Comparison of ENCODE assay signal across 26 mouse cellular contexts in genomic region chr15:75270691-75271362, GRCm38 (mm10). TPM values are rescaled to one million over a fixed set of nuclear protein-coding genes. Genes with fewer than 3 reads are reported as not detected.
"Had no signal": no experiment of that assay in that cellular context is flagged by ENCODE, and none has a peak within 500 bp of the region (broad histone marks: within the 10 kb centered on the region; RNA-seq: fewer than 3 reads in every experiment).

No protein-coding gene starts in this region.

- H3K27ac ChIP-seq: lung, embryonic 15.5 days; macrophage; midbrain, embryonic 13.5 days; midbrain, embryonic 15.5 days; neural tube, embryonic 13.5 days; neural tube, embryonic 15.5 days; stomach, embryonic 15.5 days; stomach, postnatal 0 days had no signal

- DNase-seq: liver, postnatal 0 days; lung, adult 2 months; lung, postnatal 14 days; lung, postnatal 36 days; right cerebral cortex, postnatal 14 days; thymus, adult 18-20 months; thymus, postnatal 14 days; thymus, postnatal 36 days had no signal

- H3K4me3 ChIP-seq: lung, embryonic 15.5 days; megakaryocyte, embryonic 14.5 days; midbrain, embryonic 13.5 days; midbrain, embryonic 15.5 days; neural tube, embryonic 13.5 days; neural tube, embryonic 15.5 days; stomach, embryonic 15.5 days had no signal

- H3K4me1 ChIP-seq: lung, embryonic 15.5 days; midbrain, embryonic 13.5 days; midbrain, embryonic 15.5 days; neural tube, embryonic 13.5 days; neural tube, embryonic 15.5 days; stomach, embryonic 15.5 days had no signal

RNA-seq across cellular contexts. Expression of gene Ly6f, which starts 2.6 kb away (rescaled TPM):
- total RNA-seq: megakaryocyte progenitor cell, adult 5-6 weeks; midbrain, postnatal 0 days; monocyte, adult 5-6 weeks had no signal
- polyA plus RNA-seq: liver, postnatal 0 days; lung, adult 2 months; lung, embryonic 15.5 days; lung, postnatal 0 days; macrophage; midbrain, embryonic 11.5 days; midbrain, embryonic 13.5 days; midbrain, embryonic 15.5 days; midbrain, postnatal 0 days; neural tube, embryonic 11.5 days; neural tube, embryonic 13.5 days; neural tube, embryonic 15.5 days; spleen, adult 2 months; stomach, embryonic 15.5 days; stomach, postnatal 0 days; testis, adult 2 months had no signal

RNA-seq across cellular contexts. Expression of gene BC025446, which starts 54.7 kb away (rescaled TPM):
- total RNA-seq: megakaryocyte progenitor cell, adult 5-6 weeks; midbrain, postnatal 0 days; monocyte, adult 5-6 weeks had no signal
- polyA plus RNA-seq: lung, postnatal 0 days; macrophage; midbrain, embryonic 11.5 days; midbrain, embryonic 13.5 days; midbrain, embryonic 15.5 days; midbrain, postnatal 0 days; neural tube, embryonic 11.5 days; neural tube, embryonic 13.5 days; neural tube, embryonic 15.5 days; spleen, adult 2 months; testis, adult 2 months; thymus, postnatal 0 days had no signal
